Mouse (Mus musculus) brain, embryonic 18.5 days (tissue): ENCODE results near the gene Atp13a1.

Source experiments
- DNase-seq: peaks from one replicate; pipeline ENCODE4 v3.0.0-alpha.2; 2012; ENCODE audit warnings: low read depth, low spot score

Atp13a1 gene

GRCm38 (mm10) chr8:69799946-69800345 is 9.0 kb downstream of the Atp13a1 start:
- DNase-seq, result no peak

GRCm38 (mm10) chr8:69801796-69802195 is 10.8 kb downstream of the Atp13a1 start:
- no peak for DNase-seq

- DNase-seq, result no peak
Measured at GRCm38 (mm10) chr8:69802216-69802615, 11.3 kb downstream of the Atp13a1 start.

GRCm38 (mm10) chr8:69803366-69803765 is 12.4 kb downstream of the Atp13a1 start:
- DNase-seq, result no peak

- DNase-seq, result no peak
Measured at GRCm38 (mm10) chr8:69804537-69804936, 13.6 kb downstream of the Atp13a1 start.

GRCm38 (mm10) chr8:69805086-69805485 is 14.1 kb downstream of the Atp13a1 start:
- DNase-seq, result no peak

- no peak for DNase-seq
Measured at GRCm38 (mm10) chr8:69805491-69805890, 14.5 kb downstream of the Atp13a1 start.

GRCm38 (mm10) chr8:69807236-69807635 is 16.3 kb downstream of the Atp13a1 start:
- DNase-seq, result no peak

- DNase-seq, result no peak
Measured at GRCm38 (mm10) chr8:69808094-69808863, 17.3 kb downstream of the Atp13a1 start, which contains the start of gene Gmip. Gene Gmip (plus strand): TSS chr8:69808679.

GRCm38 (mm10) chr8:69808864-69809403 is 18.0 kb downstream of the Atp13a1 start:
- no peak for DNase-seq

- no peak for DNase-seq
Measured at GRCm38 (mm10) chr8:69809820-69810219, 18.9 kb downstream of the Atp13a1 start.

GRCm38 (mm10) chr8:69814881-69815280 is 23.9 kb downstream of the Atp13a1 start:
- DNase-seq, result no peak

GRCm38 (mm10) chr8:69815396-69815795 is 24.4 kb downstream of the Atp13a1 start:
- no peak for DNase-seq

GRCm38 (mm10) chr8:69820466-69820865 is 29.5 kb downstream of the Atp13a1 start:
- no peak for DNase-seq

- DNase-seq, result no peak
Measured at GRCm38 (mm10) chr8:69821971-69822385, 31.0 kb downstream of the Atp13a1 start.

GRCm38 (mm10) chr8:69822386-69823191 is 31.6 kb downstream of the Atp13a1 start, which contains the start of gene Lpar2:
Gene Lpar2 (plus strand): TSS chr8:69822429.
- no peak for DNase-seq

GRCm38 (mm10) chr8:69826371-69826770 is 35.4 kb downstream of the Atp13a1 start:
- no peak for DNase-seq

GRCm38 (mm10) chr8:69832298-69832853 is 41.4 kb downstream of the Atp13a1 start, which contains the start of gene Pbx4:
Gene Pbx4 (plus strand): TSS chr8:69832491.
- peak; percentile 97 for DNase-seq

GRCm38 (mm10) chr8:69837057-69837682 is 46.2 kb downstream of the Atp13a1 start:
- no peak for DNase-seq

- no peak for DNase-seq
Measured at GRCm38 (mm10) chr8:69847167-69848065, 56.5 kb downstream of the Atp13a1 start.
